24 mouse cellular contexts compared by ENCODE assay signal in genomic region chr10:60624945-60625344, GRCm38 (mm10).
DNase-seq lines count a peak whose midpoint lies in the region; ATAC-seq lines count a peak whose summit lies in the region.
"Had no signal": no experiment of that assay in that cellular context is flagged by ENCODE, and none has a peak within 500 bp of the region (broad histone marks: within the 10 kb centered on the region; RNA-seq: fewer than 3 reads in every experiment).

No protein-coding gene starts in this region.

- DNase-seq in forebrain, embryonic 10.5 days (ENCODE audit: extremely low spot score, low spot score) = no peak
- DNase-seq in hindbrain, embryonic 11.5 days (ENCODE audit: low spot score) = no peak
- DNase-seq: adrenal gland, adult 2 months; adrenal gland, postnatal 14 days; B cell, adult 2 months; cerebellum, adult 11 months; cerebellum, adult 2 months; cerebellum, adult 9-11 months; gastrocnemius, adult 2 months; gastrocnemius, postnatal 14 days; heart, adult 11 months had no signal

- peaks cover 13% of the 10 kb centered on the region for H3K9me3 ChIP-seq in forebrain, embryonic 12.5 days
- peaks cover 14% of the 10 kb centered on the region for H3K9me3 ChIP-seq in forebrain, embryonic 10.5 days
- peaks cover 8% of the 10 kb centered on the region; the same call in 1 of the 2 replicates for H3K9me3 ChIP-seq in hindbrain, embryonic 11.5 days (ENCODE audit: control insufficient read depth, low read length)
- H3K9me3 ChIP-seq in hindbrain, embryonic 12.5 days (replicated peaks) = peaks cover 14% of the 10 kb centered on the region
- H3K9me3 ChIP-seq in neural tube, embryonic 12.5 days = peaks cover 13% of the 10 kb centered on the region
- no peaks in the 10 kb centered on the region for H3K9me3 ChIP-seq in neural tube, embryonic 15.5 days (replicated peaks)

- 41% methylated on average over 3 of the region's 3 CpGs for WGBS in forebrain, embryonic 12.5 days
- WGBS in forebrain, embryonic 10.5 days = 55% methylated on average over 3 of the region's 3 CpGs
- WGBS in hindbrain, embryonic 11.5 days = 45% methylated on average over 3 of the region's 3 CpGs
- 40% methylated on average over 3 of the region's 3 CpGs for WGBS in hindbrain, embryonic 12.5 days
- WGBS in neural tube, embryonic 12.5 days = 25% methylated on average over 3 of the region's 3 CpGs
- 20% methylated on average over 3 of the region's 3 CpGs for WGBS in neural tube, embryonic 15.5 days

- H3K27ac ChIP-seq in forebrain, embryonic 12.5 days = 0 out of 2 replicates have a peak overlapping the region, but pooled peaks have one; percentile 8
- no peak overlapping the region for H3K27ac ChIP-seq in forebrain, embryonic 10.5 days
- no peak overlapping the region for H3K27ac ChIP-seq in hindbrain, embryonic 11.5 days (ENCODE audit: low read depth, low read length)
- no peak overlapping the region for H3K27ac ChIP-seq in hindbrain, embryonic 12.5 days
- no peak overlapping the region for H3K27ac ChIP-seq in neural tube, embryonic 12.5 days
- H3K27ac ChIP-seq in neural tube, embryonic 15.5 days (replicated peaks) = no peak overlapping the region
- H3K27ac ChIP-seq: embryonic facial prominence, embryonic 13.5 days; gastrocnemius, adult 2 months; hindbrain, embryonic 14.5 days; hindbrain, postnatal 0 days had no signal

- no peak overlapping the region for H3K4me3 ChIP-seq in forebrain, embryonic 12.5 days (replicated peaks)
- no peak overlapping the region for H3K4me3 ChIP-seq in forebrain, embryonic 10.5 days
- H3K4me3 ChIP-seq in hindbrain, embryonic 11.5 days (ENCODE audit: low read depth, low read length) = no peak overlapping the region
- H3K4me3 ChIP-seq in hindbrain, embryonic 12.5 days = no peak overlapping the region
- no peak overlapping the region for H3K4me3 ChIP-seq in neural tube, embryonic 12.5 days
- no peak overlapping the region for H3K4me3 ChIP-seq in neural tube, embryonic 15.5 days (replicated peaks)
- H3K4me3 ChIP-seq: embryonic facial prominence, embryonic 13.5 days; gastrocnemius, adult 2 months had no signal

- no peak overlapping the region for H3K9ac ChIP-seq in forebrain, embryonic 12.5 days
- H3K9ac ChIP-seq in hindbrain, embryonic 11.5 days (ENCODE audit: low read depth, low read length) = no peak overlapping the region
- H3K9ac ChIP-seq in hindbrain, embryonic 12.5 days = no peak overlapping the region
- no peak overlapping the region for H3K9ac ChIP-seq in neural tube, embryonic 12.5 days
- H3K9ac ChIP-seq in neural tube, embryonic 15.5 days (replicated peaks) = no peak overlapping the region
- H3K9ac ChIP-seq: embryonic facial prominence, embryonic 13.5 days; hindbrain, embryonic 14.5 days had no signal

- no peak overlapping the region for H3K4me2 ChIP-seq in forebrain, embryonic 12.5 days
- no peak overlapping the region for H3K4me2 ChIP-seq in hindbrain, embryonic 11.5 days (replicated peaks; ENCODE audit: low read depth, low read length)
- no peak overlapping the region for H3K4me2 ChIP-seq in hindbrain, embryonic 12.5 days (replicated peaks)
- no peak overlapping the region for H3K4me2 ChIP-seq in neural tube, embryonic 12.5 days (replicated peaks)
- H3K4me2 ChIP-seq in neural tube, embryonic 15.5 days = no peak overlapping the region
- H3K4me2 ChIP-seq: embryonic facial prominence, embryonic 13.5 days; heart, embryonic 11.5 days; hindbrain, embryonic 14.5 days had no signal

- ATAC-seq in forebrain, embryonic 12.5 days (ENCODE audit: low FRiP score) = no peak
- ATAC-seq in hindbrain, embryonic 11.5 days (ENCODE audit: low FRiP score) = peak; percentile 60
- no peak; the same call in 1 of the 2 replicates for ATAC-seq in hindbrain, embryonic 12.5 days (ENCODE audit: low FRiP score)
- peak; percentile 55; the same call in 1 of the 2 replicates for ATAC-seq in neural tube, embryonic 12.5 days (ENCODE audit: low FRiP score, low read depth)
- no peak for ATAC-seq in neural tube, embryonic 15.5 days (ENCODE audit: low FRiP score)
- no peak for ATAC-seq in megakaryocyte progenitor cell, adult 5-6 weeks (replicated peaks; ENCODE audit: poor library complexity)
- ATAC-seq: inflammation-experienced regulatory T-cells, adult 6 months; intestine, embryonic 16.5 days; Patski had no signal

- peaks cover 9% of the 10 kb centered on the region; the same call in 1 of the 2 replicates for H3K27me3 ChIP-seq in forebrain, embryonic 12.5 days
- peaks cover 19% of the 10 kb centered on the region; the same call in 1 of the 2 replicates for H3K27me3 ChIP-seq in forebrain, embryonic 10.5 days (ENCODE audit: poor library complexity, severe bottlenecking)
- H3K27me3 ChIP-seq in hindbrain, embryonic 11.5 days (ENCODE audit: control insufficient read depth, insufficient read depth, low read length) = no peaks in the 10 kb centered on the region
- no peaks in the 10 kb centered on the region for H3K27me3 ChIP-seq in hindbrain, embryonic 12.5 days
- no peaks in the 10 kb centered on the region; the same call in 1 of the 2 replicates for H3K27me3 ChIP-seq in neural tube, embryonic 12.5 days (replicated peaks)
- H3K27me3 ChIP-seq in neural tube, embryonic 15.5 days (replicated peaks) = no peaks in the 10 kb centered on the region
- H3K27me3 ChIP-seq: embryonic facial prominence, embryonic 13.5 days had no signal

- H3K36me3 ChIP-seq in forebrain, embryonic 12.5 days (replicated peaks) = no peaks in the 10 kb centered on the region
- H3K36me3 ChIP-seq in forebrain, embryonic 10.5 days (replicated peaks) = no peaks in the 10 kb centered on the region
- H3K36me3 ChIP-seq in hindbrain, embryonic 11.5 days (ENCODE audit: control insufficient read depth, insufficient read depth, low read length) = no peaks in the 10 kb centered on the region
- no peaks in the 10 kb centered on the region for H3K36me3 ChIP-seq in hindbrain, embryonic 12.5 days
- H3K36me3 ChIP-seq in neural tube, embryonic 12.5 days = no peaks in the 10 kb centered on the region
- H3K36me3 ChIP-seq in neural tube, embryonic 15.5 days = no peaks in the 10 kb centered on the region
- H3K36me3 ChIP-seq: embryonic facial prominence, embryonic 13.5 days; G1E had no signal

- H3K4me1 ChIP-seq in forebrain, embryonic 12.5 days = peaks cover 18% of the 10 kb centered on the region
- peaks cover 21% of the 10 kb centered on the region for H3K4me1 ChIP-seq in forebrain, embryonic 10.5 days
- no peaks in the 10 kb centered on the region for H3K4me1 ChIP-seq in hindbrain, embryonic 11.5 days (replicated peaks; ENCODE audit: control insufficient read depth, insufficient read depth, low read length)
- peaks cover 21% of the 10 kb centered on the region for H3K4me1 ChIP-seq in hindbrain, embryonic 12.5 days
- peaks cover 28% of the 10 kb centered on the region for H3K4me1 ChIP-seq in neural tube, embryonic 12.5 days
- peaks cover 24% of the 10 kb centered on the region for H3K4me1 ChIP-seq in neural tube, embryonic 15.5 days
- H3K4me1 ChIP-seq: embryonic facial prominence, embryonic 13.5 days had no signal

Comparison
In these comparisons a context has a peak if more than half of its experiments do, and no peak if none do; other contexts are left out.
1. ATAC-seq: peak in hindbrain, embryonic 11.5 days (single experiment) and neural tube, embryonic 12.5 days (single experiment); none in forebrain, embryonic 12.5 days (single experiment), hindbrain, embryonic 12.5 days (single experiment), neural tube, embryonic 15.5 days (single experiment) and megakaryocyte progenitor cell, adult 5-6 weeks (single experiment).